Mouse (Mus musculus) Patski (cell line): Measurements from ENCODE around the gene Lbh. TPM values are rescaled to one million over a fixed set of nuclear protein-coding genes. Genes with fewer than 3 reads are reported as not detected.

Source experiments
- ATAC-seq: fragments of 100-300 bp; one replicate; pipeline ENCODE4 v1.8.0; 2021
- CTCF ChIA-PET: fragments of 350-600 bp; sonication (Branson Sonifier 250); formaldehyde crosslinking; loops from one replicate; lab custom pipeline; 2022; ENCODE audit warnings: inconsistent platforms; lab: Charles Lee
- POLR2A ChIA-PET: fragments of 350-600 bp; sonication (Branson Sonifier 250); formaldehyde crosslinking; loops from one replicate; lab custom pipeline; 2022; ENCODE audit warnings: antibody characterized with exemption, inconsistent platforms; lab: Charles Lee
- DNase-seq: peaks from one replicate; pipeline ENCODE4 v3.0.0-alpha.2; 2011; ENCODE audit warnings: low read depth, low spot score
- H3K27me3 ChIP-seq: fragments of 371-371 bp; one replicate; pipeline ENCODE4 v1.5.1; 2021
- CTCF ChIP-seq: fragments of 100-300 bp; IDR thresholded peaks from one replicate; pipeline ENCODE4 v1.5.1; 2021
- in situ Hi-C: fragments of 300-500 bp; cut with MboI; formaldehyde crosslinking; loops from 3 replicates; pipeline ENCODE4 v1.11.1; 2018; ENCODE audit warnings: low pct_unique_long_range_greater_than_20kb, mixed read lengths
- polyA plus RNA-seq: library from polyadenylated mRNA; unstranded; gene quantifications from one replicate; pipeline ENCODE4 v1.2.3, GENCODE M21; 2021

Gene Lbh
- polyA plus RNA-seq, 1 experiment from 2014 or later = 72.5 TPM

DNA sequence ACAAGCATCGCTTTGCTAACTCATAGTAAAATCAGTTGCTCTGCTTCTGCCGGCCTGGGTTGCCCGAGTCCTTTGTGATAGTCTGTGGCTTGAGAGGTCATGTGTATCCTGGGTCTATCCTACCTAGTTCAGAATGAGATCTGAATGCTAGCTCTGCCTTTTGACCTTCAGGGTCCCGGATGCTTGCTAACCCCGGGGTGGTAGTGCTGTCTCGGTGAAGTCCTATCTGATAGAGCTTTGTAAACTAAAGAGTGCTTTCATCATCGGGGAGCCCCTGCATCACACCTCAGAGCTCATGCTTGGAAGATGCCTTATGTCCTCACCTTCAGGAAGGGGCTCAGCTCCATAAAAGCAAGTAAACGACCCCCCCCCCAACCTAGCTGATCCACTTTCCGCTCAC lies 19.1 kb downstream of the Lbh start:
- ATAC-seq = no peak
- in situ Hi-C loops = no loop called here
- TF ChIP-seq CTCF = no peak
- ChIA-PET CTCF (interaction anchor here (0.6 to 3.2 kb wide), 4 partner anchors 8 to 19 kb away, joined by 3 to 13 read pairs (median 4); partner anchors contain the start of gene Lbh), POLR2A (interaction anchor here (0.6 to 0.7 kb wide), 2 partner anchors 12 to 115 kb away, joined by 3 read pairs; no protein-coding TSS in a partner anchor)
- H3K27me3 ChIP-seq = no peaks in the 10 kb centered on the region
- DNase-seq = no peak

DNA sequence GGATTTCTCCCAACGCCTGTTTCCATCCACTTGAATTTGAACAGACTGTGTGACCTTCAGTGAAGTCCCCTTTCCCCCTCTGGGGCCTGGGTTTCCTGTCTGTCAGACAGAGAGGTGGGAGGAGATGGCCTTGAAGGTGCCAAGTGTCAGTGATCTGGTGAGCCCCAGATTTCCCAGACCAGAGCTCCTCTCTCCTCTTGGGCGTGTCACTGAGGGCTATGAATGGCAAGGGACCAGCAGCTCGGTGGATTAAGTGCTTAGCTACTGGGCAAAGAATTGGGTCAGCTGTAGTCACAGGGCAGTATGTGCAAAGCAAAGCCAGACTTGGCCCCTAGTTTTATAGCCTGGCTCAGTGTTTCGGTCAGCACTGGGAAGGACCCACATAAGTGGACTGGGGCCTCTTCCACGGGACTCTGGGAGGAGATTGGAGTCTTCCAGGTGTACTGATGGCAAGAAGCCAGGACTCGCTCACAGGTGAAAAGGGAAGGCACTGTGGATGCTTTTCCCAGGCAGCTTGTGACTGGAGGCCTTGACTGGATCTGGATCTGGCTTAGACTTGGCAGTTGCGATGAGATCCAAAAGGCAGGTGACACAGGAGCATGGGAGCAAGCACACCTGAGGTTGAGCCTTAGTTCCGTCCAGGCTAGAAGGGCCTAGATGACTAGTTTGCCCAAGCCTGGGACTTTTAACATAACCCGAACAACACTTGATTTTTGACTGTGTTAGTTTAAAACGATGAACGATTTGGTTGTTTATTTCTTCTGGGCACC lies 20.1 kb downstream of the Lbh start:
- no peak for TF ChIP-seq CTCF
- no peaks in the 10 kb centered on the region for H3K27me3 ChIP-seq
- ATAC-seq (no peak), DNase-seq (no peak)
- POLR2A ChIA-PET = no interaction called here
- in situ Hi-C loops = no loop called here
- CTCF ChIA-PET = interaction anchor here (1.1 kb wide), 1 partner anchor 13 kb away, joined by 3 read pairs; no protein-coding TSS in a partner anchor

- no peak for DNase-seq
- CTCF ChIA-PET = no interaction called here
- no peaks in the 10 kb centered on the region for H3K27me3 ChIP-seq
- POLR2A ChIA-PET = no interaction called here
- no peak for TF ChIP-seq CTCF
- in situ Hi-C loops = no loop called here
- no peak for ATAC-seq
Measured at GRCm38 (mm10) chr17:72938871-72939568, 20.9 kb downstream of the Lbh start.

DNA sequence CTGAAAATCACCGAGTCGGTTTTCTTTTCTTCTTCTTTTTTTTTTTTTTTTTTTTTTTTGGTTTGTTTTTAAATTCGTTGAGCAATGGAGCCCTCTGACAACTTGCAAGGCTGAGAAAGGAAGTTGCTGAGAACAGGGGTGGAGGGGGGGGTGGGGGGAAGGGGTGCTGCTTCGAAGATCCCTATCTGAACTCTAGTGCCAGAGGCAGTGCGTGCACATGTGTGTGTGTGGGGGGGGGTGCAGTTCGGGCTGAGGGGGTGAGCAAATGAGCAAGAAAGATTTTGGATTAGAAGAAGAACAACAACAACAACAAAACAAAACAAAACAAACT lies 21.4 kb downstream of the Lbh start:
- in situ Hi-C loops = no loop called here
- no peak for TF ChIP-seq CTCF
- no peaks in the 10 kb centered on the region for H3K27me3 ChIP-seq
- POLR2A ChIA-PET = no interaction called here
- DNase-seq (no peak), ATAC-seq (no peak)
- CTCF ChIA-PET = no interaction called here

DNA sequence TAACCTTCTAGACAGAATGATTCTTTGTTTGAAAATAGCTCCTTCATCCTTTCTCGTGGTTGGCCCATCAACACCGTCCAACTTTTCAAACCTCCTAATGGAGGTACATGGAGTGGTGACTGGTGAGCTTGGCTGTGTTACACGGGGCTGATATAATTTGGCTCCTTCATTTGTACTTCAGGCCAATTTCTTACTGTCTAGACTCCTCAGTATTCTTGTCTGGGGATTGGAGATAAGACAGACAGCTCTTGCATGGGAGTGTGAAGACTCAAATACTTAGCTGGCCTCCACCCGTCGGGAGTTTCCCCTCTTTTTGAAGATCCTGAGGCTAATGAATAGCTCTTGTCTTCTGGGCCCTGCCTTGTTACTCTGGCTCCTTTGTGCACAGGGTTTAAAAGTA lies 26.3 kb downstream of the Lbh start:
- DNase-seq (no peak), ATAC-seq (no peak)
- POLR2A ChIA-PET = interaction anchor here (1.0 kb wide), 1 partner anchor 12 kb away, joined by 4 read pairs; no protein-coding TSS in a partner anchor
- in situ Hi-C loops = no loop called here
- TF ChIP-seq CTCF = no peak
- CTCF ChIA-PET = interaction anchor here (0.6 to 2.7 kb wide), 7 partner anchors 8 to 23 kb away, joined by 3 to 13 read pairs (median 4); no protein-coding TSS in a partner anchor
- H3K27me3 ChIP-seq = no peaks in the 10 kb centered on the region

DNA sequence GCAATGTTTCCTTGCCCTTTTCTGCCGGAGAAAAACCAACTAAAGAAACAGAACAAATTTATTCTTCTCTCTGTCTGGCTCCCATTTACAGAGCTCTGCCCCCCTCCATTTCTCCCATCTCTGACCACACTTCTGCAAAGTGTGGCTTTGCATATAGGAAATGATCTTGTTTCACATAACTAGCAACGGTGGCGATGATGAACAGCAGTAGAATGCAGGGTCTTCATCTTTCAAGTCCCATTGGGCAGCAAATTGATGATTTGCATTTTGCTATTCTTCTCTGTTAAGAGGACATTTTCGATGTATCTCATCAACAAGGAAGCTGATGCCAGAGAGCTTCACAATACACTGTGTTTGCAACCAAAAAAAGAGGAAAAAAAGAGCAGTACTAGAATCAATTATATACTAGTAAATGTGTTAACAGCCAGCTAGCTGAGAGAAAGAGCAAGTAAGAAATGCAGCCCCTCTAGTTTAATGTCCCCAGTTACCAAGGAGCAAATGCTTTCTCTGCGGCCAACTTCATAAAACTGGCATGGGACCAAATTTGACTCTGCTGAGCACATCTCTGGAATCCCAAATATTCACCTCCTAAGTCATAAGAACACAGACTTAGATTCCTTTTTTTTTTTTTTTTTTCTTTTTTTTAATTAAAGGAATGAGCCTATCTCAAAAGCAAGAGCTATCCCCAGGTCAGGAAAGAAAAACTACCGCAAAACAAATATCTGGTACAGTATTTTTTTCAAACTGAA lies 29.2 kb downstream of the Lbh start:
- TF ChIP-seq CTCF = no peak
- in situ Hi-C loops = no loop called here
- CTCF ChIA-PET = interaction anchor here (0.7 to 1.4 kb wide), 4 partner anchors 10 to 22 kb away, joined by 3 to 4 read pairs (median 3); no protein-coding TSS in a partner anchor

GRCm38 (mm10) chr17:72948119-72948518 lies 30.0 kb downstream of the Lbh start:
- ATAC-seq = no peak
- no peak for TF ChIP-seq CTCF
- DNase-seq = no peak
- POLR2A ChIA-PET = interaction anchor here (1.0 kb wide), 1 partner anchor 11 kb away, joined by 4 read pairs; no protein-coding TSS in a partner anchor
- CTCF ChIA-PET = interaction anchor here (0.7 to 1.4 kb wide), 2 partner anchors 13 to 23 kb away, joined by 3 to 4 read pairs; no protein-coding TSS in a partner anchor
- in situ Hi-C loops = no loop called here
- no peaks in the 10 kb centered on the region for H3K27me3 ChIP-seq

More for the DNA sequence above, 29.2 kb downstream of the Lbh start:
- POLR2A ChIA-PET = interaction anchor here (0.7 to 1.0 kb wide), 3 partner anchors 12 to 29 kb away, joined by 3 to 4 read pairs (median 3); partner anchors contain the start of gene Lbh
- DNase-seq (no peak), ATAC-seq (peak; percentile 57)
- no peaks in the 10 kb centered on the region for H3K27me3 ChIP-seq

DNA sequence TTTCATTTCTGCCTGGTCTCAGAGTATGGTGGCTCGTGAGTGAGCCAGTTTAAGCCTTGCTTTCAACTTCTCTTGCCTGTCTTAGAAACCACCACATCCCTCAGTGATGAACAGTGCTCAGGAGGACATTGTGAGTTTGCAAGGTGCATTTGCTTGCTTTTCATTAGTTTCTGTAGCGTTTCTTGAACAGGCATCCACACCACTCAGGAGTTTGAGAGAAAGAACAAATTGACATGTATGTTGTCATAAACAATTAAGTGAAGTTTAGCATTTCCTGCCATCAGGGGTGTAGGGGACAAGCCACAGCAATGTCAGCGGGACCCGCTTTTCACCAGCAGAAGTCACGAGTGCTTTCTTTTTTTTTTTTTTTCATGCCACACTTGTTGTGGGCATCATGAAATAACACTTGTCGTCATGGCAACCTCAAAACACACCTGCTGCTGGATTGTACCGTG lies 31.2 kb downstream of the Lbh start:
- no peak for ATAC-seq
- POLR2A ChIA-PET = interaction anchor here (0.7 kb wide), 1 partner anchor 13 kb away, joined by 3 read pairs; no protein-coding TSS in a partner anchor
- TF ChIP-seq CTCF = no peak
- CTCF ChIA-PET = interaction anchor here (1.0 to 2.4 kb wide), 2 partner anchors 10 to 17 kb away, joined by 3 to 7 read pairs; no protein-coding TSS in a partner anchor
- no peaks in the 10 kb centered on the region for H3K27me3 ChIP-seq
- no peak for DNase-seq
- in situ Hi-C loops = no loop called here

DNA sequence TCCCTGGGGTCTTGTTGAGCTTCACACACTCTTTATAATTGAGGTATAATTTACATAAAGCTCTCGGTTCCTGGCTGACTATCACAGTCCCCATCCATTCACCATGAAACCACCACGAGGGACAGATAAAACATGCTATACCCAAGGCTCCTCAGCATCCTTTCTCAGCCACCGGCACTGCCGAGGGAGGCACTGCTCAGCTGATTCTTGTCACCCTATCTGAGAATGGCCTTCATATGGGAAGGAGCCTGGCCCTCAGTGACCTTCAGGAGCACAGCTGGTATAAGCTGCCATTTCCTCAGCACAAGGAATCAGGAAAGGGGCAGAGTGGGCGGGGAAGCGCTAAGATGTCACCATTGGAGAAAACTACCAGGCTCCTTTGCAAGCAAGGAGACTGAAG lies 33.2 kb downstream of the Lbh start:
- CTCF ChIA-PET = interaction anchor here (2.4 kb wide), 1 partner anchor 8 kb away, joined by 7 read pairs; no protein-coding TSS in a partner anchor
- no peaks in the 10 kb centered on the region for H3K27me3 ChIP-seq
- no peak for DNase-seq
- in situ Hi-C loops = no loop called here
- POLR2A ChIA-PET = no interaction called here
- no peak for ATAC-seq
- no peak for TF ChIP-seq CTCF
